Mouse (Mus musculus) intestine, embryonic 14.5 days (tissue): ENCODE measurements at regions not wholly inside any gene's neighbourhood (a gene's known extent, or its start where the extent isn't known, plus 50 kb on each side); places are given as distances from the start of the nearest gene placed in this dataset.

ENCODE experiments used
- ATAC-seq: fragments of 200-750 bp; cut with Nextera tagmentation; replicated peaks from 2 replicates; pipeline ENCODE4 v1.8.0; 2017; ENCODE audit warnings: low read depth, moderate number of reproducible peaks, moderate TSS enrichment, moderate library complexity; ENCODE audit not compliant: low FRiP score, low TSS enrichment
- DNase-seq: peaks from one replicate; pipeline ENCODE4 v3.0.0-alpha.2; 2018; ENCODE audit warnings: low spot score
- H3K27ac ChIP-seq: fragments of 300-500 bp; sonication (generic); 2 replicates; pipeline ENCODE4 v1.5.1; 2014; ENCODE audit warnings: low read depth, mild to moderate bottlenecking, control low read depth
- H3K27me3 ChIP-seq: fragments of 300-500 bp; sonication (generic); replicated peaks from 2 replicates; pipeline ENCODE4 v1.6.1; 2014; ENCODE audit warnings: low read length, control low read depth; ENCODE audit not compliant: control insufficient read depth, insufficient read depth
- H3K36me3 ChIP-seq: fragments of 300-500 bp; sonication (generic); 2 replicates; pipeline ENCODE4 v1.6.1; 2014; ENCODE audit warnings: low read length, control low read depth; ENCODE audit not compliant: control insufficient read depth, insufficient read depth
- H3K4me1 ChIP-seq: fragments of 300-500 bp; sonication (generic); replicated peaks from 2 replicates; pipeline ENCODE4 v1.6.1; 2014; ENCODE audit warnings: low read length, control low read depth, mixed read lengths; ENCODE audit not compliant: control insufficient read depth, insufficient read depth
- H3K4me2 ChIP-seq: fragments of 300-500 bp; sonication (generic); 2 replicates; pipeline ENCODE4 v1.6.1; 2014; ENCODE audit warnings: low read length
- H3K4me3 ChIP-seq: fragments of 300-500 bp; sonication (generic); 2 replicates; pipeline ENCODE4 v1.5.1; 2014; ENCODE audit warnings: low read depth, low read length, control low read depth, mixed read lengths
- H3K9ac ChIP-seq: fragments of 300-500 bp; sonication (generic); 2 replicates; pipeline ENCODE4 v1.6.1; 2014; ENCODE audit warnings: mild to moderate bottlenecking, low read length
- H3K9me3 ChIP-seq: fragments of 300-500 bp; sonication (generic); 2 replicates; pipeline ENCODE4 v1.6.1; 2016; ENCODE audit warnings: low read length, control low read depth; ENCODE audit not compliant: control insufficient read depth
- WGBS: fragments of 180-500 bp; shearing (Covaris S2); extraction: QIAGEN DNeasy Blood & Tissue Kit; methylation state at CpG from one replicate; pipeline ENCODE4 v1.1.7; 2014; 5-methylcytosine and 5-hydroxymethylcytosine counted together

DNA sequence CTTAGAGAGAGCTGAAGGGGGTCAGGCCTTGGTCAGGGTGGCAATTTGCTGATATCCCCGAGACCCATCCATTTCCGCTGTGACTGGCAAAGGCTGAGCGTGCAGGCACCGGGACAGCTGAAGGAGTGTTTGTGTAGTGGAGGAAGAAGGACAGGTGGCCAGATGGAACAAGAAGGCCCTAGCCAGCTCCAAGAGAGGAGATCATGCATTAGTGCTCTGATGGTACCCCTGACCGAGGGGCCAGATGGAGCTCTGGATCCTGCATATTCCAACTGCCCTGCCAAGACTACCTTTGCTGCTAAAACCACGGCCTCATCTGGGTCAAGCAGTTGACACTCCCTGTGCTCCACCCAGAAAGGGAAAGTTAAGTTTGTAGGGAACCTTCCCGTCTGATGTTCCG lies 174.7 kb downstream of the Zfp326 start:
- Histone ChIP-seq H3K4me3 (no peak overlapping the region), H3K9me3 (no peaks in the 10 kb centered on the region), H3K4me1 (no peaks in the 10 kb centered on the region), H3K4me2 (no peak overlapping the region), H3K9ac (no peak overlapping the region), H3K27me3 (no peaks in the 10 kb centered on the region), H3K36me3 (no peaks in the 10 kb centered on the region), H3K27ac (no peak overlapping the region)
- WGBS = 85% methylated on average over 8 of the region's 8 CpGs
- no peak for DNase-seq
- ATAC-seq = no peak

GRCm38 (mm10) chr5:106044878-106045585 lies 168.7 kb downstream of the Zfp326 start:
- Histone ChIP-seq H3K4me3 (no peak overlapping the region), H3K9ac (no peak overlapping the region), H3K4me2 (no peak overlapping the region), H3K4me1 (no peaks in the 10 kb centered on the region), H3K36me3 (no peaks in the 10 kb centered on the region), H3K27me3 (no peaks in the 10 kb centered on the region), H3K27ac (no peak overlapping the region), H3K9me3 (no peaks in the 10 kb centered on the region)
- ATAC-seq (no peak), DNase-seq (no peak)
- WGBS = 80% methylated on average over 12 of the region's 12 CpGs

- H3K36me3 ChIP-seq = no peaks in the 10 kb centered on the region
- DNase-seq = no peak
- 95% methylated on average over 18 of the region's 18 CpGs for WGBS
These were observed 162.0 kb downstream of the Zfp326 start for GRCm38 (mm10) chr5:106038321-106038720.

GRCm38 (mm10) chr5:106036176-106036575 lies 159.8 kb downstream of the Zfp326 start:
- Histone ChIP-seq H3K27ac (peak overlapping the region; percentile 67), H3K36me3 (no peaks in the 10 kb centered on the region), H3K4me2 (peak overlapping the region; percentile 23; the same call in 1 of the 2 replicates), H3K9me3 (no peaks in the 10 kb centered on the region), H3K9ac (no peak overlapping the region), H3K4me1 (peaks cover 5% of the 10 kb centered on the region), H3K4me3 (no peak overlapping the region), H3K27me3 (no peaks in the 10 kb centered on the region)
- no peak for DNase-seq
- no peak for ATAC-seq
- 16% methylated on average over 6 of the region's 6 CpGs for WGBS

More at GRCm38 (mm10) chr5:106038321-106038720, 162.0 kb downstream of the Zfp326 start:
- no peak overlapping the region for H3K27ac ChIP-seq
- peaks cover 5% of the 10 kb centered on the region for H3K4me1 ChIP-seq
- no peak for ATAC-seq
- H3K4me3 ChIP-seq = no peak overlapping the region
- H3K4me2 ChIP-seq = no peak overlapping the region
- no peaks in the 10 kb centered on the region for H3K9me3 ChIP-seq
- no peak overlapping the region for H3K9ac ChIP-seq
- no peaks in the 10 kb centered on the region for H3K27me3 ChIP-seq

- ATAC-seq (no peak), DNase-seq (no peak)
- no peaks in the 10 kb centered on the region for H3K9me3 ChIP-seq
- H3K27me3 ChIP-seq = no peaks in the 10 kb centered on the region
- no peak overlapping the region for H3K27ac ChIP-seq
- no peaks in the 10 kb centered on the region for H3K36me3 ChIP-seq
- 84% methylated on average over 4 of the region's 4 CpGs for WGBS
- no peak overlapping the region for H3K9ac ChIP-seq
- peaks cover 5% of the 10 kb centered on the region for H3K4me1 ChIP-seq
- H3K4me2 ChIP-seq = no peak overlapping the region
- H3K4me3 ChIP-seq = no peak overlapping the region
These were observed 156.6 kb downstream of the Zfp326 start for GRCm38 (mm10) chr5:106032956-106033355.

DNA sequence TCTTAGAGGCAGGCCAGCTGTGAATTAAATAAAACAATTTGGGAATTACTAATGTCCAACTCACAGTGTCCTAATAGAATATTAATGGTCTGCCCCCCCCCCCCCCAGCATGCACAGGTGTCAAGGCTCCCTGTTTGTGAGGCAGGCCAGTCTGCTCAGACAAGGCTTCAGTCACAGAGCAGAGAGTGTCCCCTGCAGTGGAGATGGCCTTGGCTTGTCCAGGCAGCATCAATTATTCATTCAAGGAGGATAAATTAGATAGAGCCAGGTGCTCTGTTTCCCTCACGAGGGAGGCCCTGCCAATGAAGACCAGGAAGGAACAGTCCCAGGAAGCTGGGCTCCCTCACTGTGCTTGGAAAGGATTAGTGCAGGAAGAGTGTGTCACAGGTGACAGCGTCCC lies 150.5 kb downstream of the Zfp326 start:
- 66% methylated on average over 2 of the region's 2 CpGs for WGBS
- Histone ChIP-seq H3K4me2 (no peak overlapping the region), H3K4me3 (no peak overlapping the region), H3K9me3 (no peaks in the 10 kb centered on the region), H3K36me3 (no peaks in the 10 kb centered on the region), H3K27me3 (no peaks in the 10 kb centered on the region), H3K9ac (no peak overlapping the region), H3K4me1 (no peaks in the 10 kb centered on the region), H3K27ac (no peak overlapping the region)
- ATAC-seq (no peak), DNase-seq (no peak)

- Histone ChIP-seq H3K9me3 (no peaks in the 10 kb centered on the region), H3K27me3 (0 out of 2 replicates have a peak, but pooled peaks cover 9% of the 10 kb centered on the region), H3K36me3 (no peaks in the 10 kb centered on the region), H3K4me2 (peak overlapping the region; percentile 4; the same call in 1 of the 2 replicates), H3K4me3 (no peak overlapping the region), H3K27ac (no peak overlapping the region), H3K4me1 (no peaks in the 10 kb centered on the region), H3K9ac (no peak overlapping the region)
- ATAC-seq (no peak), DNase-seq (no peak)
- 34% methylated on average over 16 of the region's 16 CpGs for WGBS
These were observed 128.0 kb downstream of the Zfp326 start for GRCm38 (mm10) chr5:106004292-106004917.

DNA sequence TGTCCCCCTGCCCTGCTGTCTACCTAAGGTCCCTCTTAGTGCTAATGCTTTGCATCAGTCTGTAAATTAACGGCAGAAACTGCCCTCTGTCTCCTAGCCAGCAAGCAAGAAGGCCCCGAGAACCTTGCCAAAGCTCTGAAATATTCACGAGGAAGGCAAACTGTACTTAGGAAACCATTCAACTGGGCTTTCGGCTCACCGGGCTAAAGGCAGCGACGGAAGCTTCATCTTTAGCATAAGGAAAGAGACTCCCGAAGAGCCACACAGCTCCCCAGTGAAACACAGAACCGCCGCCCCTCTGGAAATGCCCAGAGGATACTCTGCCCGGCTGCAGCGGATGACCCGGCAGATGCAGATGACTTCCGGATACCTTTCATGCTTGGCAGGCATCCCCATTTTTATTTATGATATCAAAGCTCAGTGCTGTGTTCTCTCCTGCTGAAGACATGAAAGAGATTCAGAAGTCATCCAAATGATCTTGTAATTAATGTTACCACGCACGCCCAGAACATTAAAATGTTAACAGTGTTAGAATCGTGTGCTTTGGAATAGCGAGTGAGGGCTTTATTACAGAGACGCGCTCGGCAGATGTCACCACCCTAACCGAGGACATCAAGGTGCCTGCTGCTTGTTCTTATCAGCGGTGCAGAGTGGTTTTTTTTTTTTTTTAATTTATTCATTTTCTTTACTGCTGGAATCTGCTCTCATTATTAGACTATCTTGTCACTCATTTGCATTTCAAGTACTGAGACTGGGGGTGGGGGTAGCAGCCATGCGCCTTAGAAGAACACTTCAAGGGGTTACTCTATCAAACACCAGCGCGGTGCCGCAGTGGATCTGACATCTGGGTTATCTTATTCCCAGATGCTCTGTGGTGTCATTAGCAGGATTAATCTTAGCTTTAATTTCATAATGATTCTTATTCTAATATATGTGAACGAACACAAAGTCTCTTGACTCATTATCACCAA lies 127.2 kb downstream of the Zfp326 start:
- Histone ChIP-seq H3K27ac (no peak overlapping the region), H3K4me1 (no peaks in the 10 kb centered on the region), H3K4me2 (no peak overlapping the region), H3K27me3 (0 out of 2 replicates have a peak, but pooled peaks cover 9% of the 10 kb centered on the region), H3K9me3 (no peaks in the 10 kb centered on the region), H3K9ac (no peak overlapping the region), H3K4me3 (no peak overlapping the region), H3K36me3 (no peaks in the 10 kb centered on the region)
- no peak for ATAC-seq
- 56% methylated on average over 28 of the region's 28 CpGs for WGBS
- DNase-seq = no peak
